Mouse (Mus musculus) fat pad, adult 2 months (tissue): ENCODE data around the gene Manbal.

Experiments used
- DNase-seq: peaks from one replicate; pipeline ENCODE4 v3.0.0-alpha.2; 2011; ENCODE audit warnings: low read depth, low spot score; ENCODE audit errors: extremely low read depth

Manbal gene

DNA sequence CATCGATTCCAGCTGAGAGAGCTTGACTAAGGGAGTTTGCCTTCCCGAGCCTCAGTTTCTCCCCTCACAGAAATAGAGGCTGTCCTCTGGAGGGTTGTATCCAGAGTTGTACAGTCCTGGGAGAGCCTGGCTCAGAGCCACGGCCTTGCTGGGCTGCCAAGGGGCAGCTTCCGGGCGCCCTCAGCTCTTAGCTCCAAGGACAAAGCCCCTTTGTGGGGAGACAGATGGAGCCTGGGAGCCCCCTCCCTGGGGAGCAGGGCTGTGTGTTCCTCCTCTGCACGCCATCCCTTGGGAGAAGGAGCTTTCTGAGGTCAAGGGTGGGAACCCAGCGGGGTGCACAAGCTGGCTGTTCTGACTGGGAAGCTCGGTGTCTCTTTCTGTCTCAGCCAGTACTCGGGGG is 65.1 kb downstream of the Manbal start:
- no peak for DNase-seq

DNA sequence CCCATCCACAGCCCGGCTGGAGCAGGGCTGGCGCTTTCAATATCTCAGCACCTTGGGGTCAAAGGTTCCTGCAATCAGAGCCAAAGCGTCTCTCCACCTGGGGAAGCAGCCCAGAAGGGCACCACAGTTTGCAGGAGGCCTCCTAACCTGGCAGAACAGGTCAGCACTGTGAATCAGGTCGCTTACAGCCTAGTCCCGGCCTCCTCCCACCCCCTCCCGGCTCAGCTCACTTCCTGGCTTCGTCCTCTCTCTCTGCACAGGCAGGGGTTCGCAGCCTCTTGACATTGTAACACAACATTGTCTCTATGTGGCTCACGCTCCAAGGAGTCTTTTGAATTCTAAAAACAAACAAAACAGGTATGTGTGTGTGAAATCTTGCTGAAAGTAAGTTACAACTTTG is 66.6 kb downstream of the Manbal start:
- no peak for DNase-seq

DNA sequence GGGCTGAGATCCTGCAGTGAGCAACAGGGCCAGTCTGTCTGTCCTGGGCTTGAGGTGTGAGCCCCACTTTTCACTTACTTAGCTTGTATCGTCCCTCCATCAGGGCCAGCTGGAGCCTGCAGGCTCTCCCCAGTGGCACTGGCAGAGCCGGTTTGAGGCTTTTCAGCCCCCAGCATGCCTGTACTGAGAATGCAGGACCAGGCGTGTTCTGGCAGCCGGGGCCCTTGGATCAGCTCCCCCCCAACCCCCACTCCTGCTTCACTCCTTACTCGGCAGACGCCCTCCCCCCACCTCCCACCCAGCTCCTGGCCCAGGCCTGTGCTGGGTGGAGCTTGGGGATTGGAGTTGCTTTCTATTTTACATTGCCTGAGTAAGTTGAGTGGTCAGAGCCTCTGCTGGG is 67.1 kb downstream of the Manbal start:
- DNase-seq, result no peak

DNA sequence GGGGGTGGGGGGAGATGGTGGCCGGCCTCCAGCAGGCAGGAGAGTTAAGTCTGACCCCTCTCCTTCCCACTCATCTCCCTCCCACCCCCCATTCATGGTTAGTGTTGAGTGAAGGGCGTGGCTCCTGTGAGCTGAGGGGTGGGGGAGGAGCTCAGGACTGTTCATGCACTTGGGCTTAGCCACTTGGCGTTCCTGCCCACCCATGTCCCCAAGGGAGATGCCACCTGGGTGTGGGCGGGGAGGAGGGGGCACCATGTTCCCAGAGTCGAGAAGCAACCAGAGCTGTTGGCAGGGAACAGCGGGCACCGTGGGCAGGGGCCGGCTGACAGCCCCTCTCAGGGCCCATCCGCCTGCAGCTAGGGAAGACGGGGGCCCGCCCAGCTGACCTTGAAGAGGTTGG is 69.1 kb downstream of the Manbal start:
- no peak for DNase-seq

DNA sequence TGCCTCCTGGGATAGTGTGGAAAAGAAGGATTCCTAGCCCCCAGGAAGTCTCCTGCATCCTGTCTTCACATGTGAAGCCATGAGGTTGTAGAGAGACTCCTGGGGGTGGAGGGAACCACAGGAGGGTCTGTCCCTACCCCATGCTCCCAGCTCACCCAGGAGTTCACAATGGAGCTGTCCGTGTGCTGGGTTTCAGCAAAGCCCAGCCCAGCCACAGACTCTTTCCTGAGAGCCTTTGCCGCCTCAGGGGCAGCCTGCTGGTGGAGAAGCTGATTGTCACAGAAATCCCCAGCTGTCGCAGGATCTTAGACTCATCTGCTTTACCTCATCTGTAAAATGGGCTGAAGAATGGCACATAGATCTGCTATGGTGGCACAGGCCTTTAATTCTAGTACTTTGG is 69.7 kb downstream of the Manbal start:
- DNase-seq, result no peak

DNA sequence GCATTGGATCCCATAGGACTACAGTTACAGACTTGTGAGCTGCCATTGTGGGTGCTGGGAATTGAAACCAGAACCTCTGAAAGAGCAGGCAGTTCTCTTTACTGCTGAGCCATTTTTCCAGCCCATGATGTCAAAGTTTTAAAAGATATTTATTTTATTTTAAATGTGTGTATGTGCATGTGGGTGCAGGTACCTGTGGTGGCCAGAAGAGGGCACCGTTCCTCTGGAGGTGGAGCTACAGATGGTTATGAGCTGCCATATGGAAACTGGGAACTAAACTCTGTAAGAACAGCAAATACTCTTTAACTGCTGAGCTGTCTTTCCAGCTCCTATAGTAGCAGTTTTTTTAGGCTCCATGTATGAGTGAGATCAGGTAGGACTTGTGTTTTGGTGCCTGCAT is 74.0 kb downstream of the Manbal start:
- DNase-seq, result no peak
